Mouse (Mus musculus): ENCODE results near the gene Naip2. TPM values are rescaled to one million over a fixed set of nuclear protein-coding genes. Genes with fewer than 3 reads are reported as not detected.
"Not testable (repeated sequence)": the region's sequence is repeated elsewhere in the genome, so short reads cannot be mapped to it uniquely, and the experiment has no call there.

The Naip2 gene
- polyA plus RNA-seq, 1 experiment from 2014 or later: 0.19 TPM

DNA sequence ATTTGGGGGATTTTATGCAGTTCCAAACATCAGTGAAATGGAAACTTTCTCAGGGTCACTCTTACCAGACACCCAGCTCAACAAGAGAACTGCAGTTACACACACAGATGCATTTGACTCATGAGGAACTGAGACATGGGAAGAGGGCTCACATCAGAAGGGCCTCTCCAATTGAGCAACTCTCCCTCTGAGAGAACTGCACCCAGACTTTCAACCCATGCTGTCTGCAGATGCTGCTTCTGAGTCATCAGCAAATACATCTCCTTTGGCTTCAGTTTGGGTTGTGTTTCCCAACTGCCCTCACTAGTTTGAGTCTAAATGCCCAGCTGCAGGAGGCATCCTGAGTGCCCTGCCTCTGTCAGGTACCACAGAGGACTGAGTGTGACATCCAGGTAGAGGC lies 18.8 kb downstream of the Naip2 start:
- not testable (repeated sequence) for H3K4me1 ChIP-seq (replicated peaks; ENCODE audit: control insufficient read depth, insufficient read depth, low read length); H3K27me3 ChIP-seq (ENCODE audit: control insufficient read depth, insufficient read depth, low read length); H3K27ac ChIP-seq; H3K36me3 ChIP-seq (replicated peaks; ENCODE audit: control insufficient read depth, insufficient read depth); H3K4me3 ChIP-seq (replicated peaks; ENCODE audit: low read length); H3K9me3 ChIP-seq (ENCODE audit: control insufficient read depth, low read length); DNase-seq (ENCODE audit: low spot score); H3K9ac ChIP-seq; H3K4me2 ChIP-seq (replicated peaks); ATAC-seq (ENCODE audit: low FRiP score)

GRCm38 (mm10) chr13:100174360-100174759 lies 27.5 kb downstream of the Naip2 start:
- not testable (repeated sequence) for DNase-seq (ENCODE audit: low spot score); H3K36me3 ChIP-seq (replicated peaks; ENCODE audit: control insufficient read depth, insufficient read depth); H3K27me3 ChIP-seq (ENCODE audit: control insufficient read depth, insufficient read depth, low read length); H3K4me2 ChIP-seq (replicated peaks); H3K4me1 ChIP-seq (replicated peaks; ENCODE audit: control insufficient read depth, insufficient read depth, low read length); H3K9ac ChIP-seq; ATAC-seq (ENCODE audit: low FRiP score); H3K9me3 ChIP-seq (ENCODE audit: control insufficient read depth, low read length); H3K4me3 ChIP-seq (replicated peaks; ENCODE audit: low read length); H3K27ac ChIP-seq
- WGBS: 85% methylated on average over 3 of the region's 5 CpGs

GRCm38 (mm10) chr13:100166378-100166777 lies 35.5 kb downstream of the Naip2 start:
- not testable (repeated sequence) for H3K36me3 ChIP-seq (replicated peaks; ENCODE audit: control insufficient read depth, insufficient read depth); H3K27me3 ChIP-seq (ENCODE audit: control insufficient read depth, insufficient read depth, low read length); DNase-seq (ENCODE audit: low spot score); H3K9ac ChIP-seq; H3K4me1 ChIP-seq (replicated peaks; ENCODE audit: control insufficient read depth, insufficient read depth, low read length); H3K4me3 ChIP-seq (replicated peaks; ENCODE audit: low read length); H3K9me3 ChIP-seq (ENCODE audit: control insufficient read depth, low read length); H3K27ac ChIP-seq; H3K4me2 ChIP-seq (replicated peaks); ATAC-seq (ENCODE audit: low FRiP score)
- WGBS: 76% methylated on average over 2 of the region's 2 CpGs

- H3K4me1 ChIP-seq (replicated peaks; ENCODE audit: control insufficient read depth, insufficient read depth, low read length); H3K9me3 ChIP-seq (ENCODE audit: control insufficient read depth, low read length); H3K4me3 ChIP-seq (replicated peaks; ENCODE audit: low read length); DNase-seq (ENCODE audit: low spot score); ATAC-seq (ENCODE audit: low FRiP score); H3K27me3 ChIP-seq (ENCODE audit: control insufficient read depth, insufficient read depth, low read length); H3K4me2 ChIP-seq (replicated peaks); H3K27ac ChIP-seq; H3K9ac ChIP-seq; H3K36me3 ChIP-seq (replicated peaks; ENCODE audit: control insufficient read depth, insufficient read depth): not testable (repeated sequence)
Observed at GRCm38 (mm10) chr13:100162467-100162866, 39.4 kb downstream of the Naip2 start.

GRCm38 (mm10) chr13:100161171-100161870 lies 40.6 kb downstream of the Naip2 start:
- not testable (repeated sequence) for H3K9ac ChIP-seq; H3K4me2 ChIP-seq (replicated peaks); H3K4me1 ChIP-seq (replicated peaks; ENCODE audit: control insufficient read depth, insufficient read depth, low read length); ATAC-seq (ENCODE audit: low FRiP score); H3K4me3 ChIP-seq (replicated peaks; ENCODE audit: low read length); DNase-seq (ENCODE audit: low spot score); H3K27ac ChIP-seq; H3K27me3 ChIP-seq (ENCODE audit: control insufficient read depth, insufficient read depth, low read length); H3K36me3 ChIP-seq (replicated peaks; ENCODE audit: control insufficient read depth, insufficient read depth); H3K9me3 ChIP-seq (ENCODE audit: control insufficient read depth, low read length)
- 92% methylated on average over 11 of the region's 11 CpGs for whole genome bisulfite sequencing

DNA sequence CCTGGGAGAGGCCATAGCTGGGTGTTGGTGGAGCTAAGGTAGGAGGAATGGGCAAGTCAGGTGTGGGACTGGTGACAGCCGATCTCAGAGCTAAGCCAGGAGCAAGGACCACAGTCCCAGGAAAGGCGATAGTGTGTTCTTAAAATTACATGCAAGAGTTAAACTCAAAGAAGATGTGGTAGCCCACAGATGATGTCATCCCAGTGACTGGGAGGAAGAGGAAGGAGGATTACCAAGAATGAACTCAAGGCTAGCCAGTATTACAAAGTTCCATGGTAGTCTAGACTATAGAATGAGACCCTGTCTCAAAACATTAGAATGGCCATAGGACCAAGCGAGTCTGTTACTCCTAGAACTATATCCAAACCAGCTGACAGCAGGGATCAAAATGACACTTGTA lies 45.3 kb downstream of the Naip2 start:
- ATAC-seq (ENCODE audit: low FRiP score) (no peak), DNase-seq (ENCODE audit: low spot score) (no peak)
- Histone ChIP-seq H3K4me3 (replicated peaks; ENCODE audit: low read length) (no peak overlapping the region), H3K4me2 (replicated peaks) (no peak overlapping the region), H3K36me3 (replicated peaks; ENCODE audit: control insufficient read depth, insufficient read depth) (no peaks in the 10 kb centered on the region), H3K9ac (no peak overlapping the region), H3K4me1 (replicated peaks; ENCODE audit: control insufficient read depth, insufficient read depth, low read length) (no peaks in the 10 kb centered on the region), H3K27me3 (ENCODE audit: control insufficient read depth, insufficient read depth, low read length) (no peaks in the 10 kb centered on the region), H3K27ac (no peak overlapping the region), H3K9me3 (ENCODE audit: control insufficient read depth, low read length) (no peaks in the 10 kb centered on the region)
- 93% methylated on average over 3 of the region's 3 CpGs for WGBS

DNA sequence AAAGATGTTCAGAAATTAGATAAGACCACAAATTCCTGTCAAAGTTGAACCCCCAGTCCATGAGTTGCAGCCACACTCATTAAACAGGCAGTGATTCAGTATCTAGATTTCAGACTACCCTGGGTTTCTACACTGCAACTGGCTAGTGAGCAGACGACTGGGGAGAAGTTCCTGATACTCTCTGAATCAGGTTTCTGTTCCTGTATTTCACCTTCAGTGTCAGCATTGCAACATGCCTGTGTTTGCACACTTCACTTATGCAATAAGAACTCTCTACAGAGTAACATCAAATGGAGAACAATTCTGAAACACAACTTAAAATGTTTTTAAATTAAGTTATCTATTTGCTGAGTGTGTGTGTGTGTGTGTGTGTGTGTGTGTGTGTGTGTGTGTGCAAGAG lies 49.2 kb downstream of the Naip2 start:
- H3K9ac ChIP-seq: no peak overlapping the region
- ATAC-seq (ENCODE audit: low FRiP score) (no peak), DNase-seq (ENCODE audit: low spot score) (no peak)
- no peaks in the 10 kb centered on the region for H3K4me1 ChIP-seq (replicated peaks; ENCODE audit: control insufficient read depth, insufficient read depth, low read length)
- no peaks in the 10 kb centered on the region for H3K9me3 ChIP-seq (ENCODE audit: control insufficient read depth, low read length)
- H3K27ac ChIP-seq: no peak overlapping the region
- WGBS: 56% methylated on average over 1 of the region's 1 CpGs
- no peak overlapping the region for H3K4me3 ChIP-seq (replicated peaks; ENCODE audit: low read length)
- no peak overlapping the region for H3K4me2 ChIP-seq (replicated peaks)
- H3K36me3 ChIP-seq (replicated peaks; ENCODE audit: control insufficient read depth, insufficient read depth): no peaks in the 10 kb centered on the region
- no peaks in the 10 kb centered on the region for H3K27me3 ChIP-seq (ENCODE audit: control insufficient read depth, insufficient read depth, low read length)

DNA sequence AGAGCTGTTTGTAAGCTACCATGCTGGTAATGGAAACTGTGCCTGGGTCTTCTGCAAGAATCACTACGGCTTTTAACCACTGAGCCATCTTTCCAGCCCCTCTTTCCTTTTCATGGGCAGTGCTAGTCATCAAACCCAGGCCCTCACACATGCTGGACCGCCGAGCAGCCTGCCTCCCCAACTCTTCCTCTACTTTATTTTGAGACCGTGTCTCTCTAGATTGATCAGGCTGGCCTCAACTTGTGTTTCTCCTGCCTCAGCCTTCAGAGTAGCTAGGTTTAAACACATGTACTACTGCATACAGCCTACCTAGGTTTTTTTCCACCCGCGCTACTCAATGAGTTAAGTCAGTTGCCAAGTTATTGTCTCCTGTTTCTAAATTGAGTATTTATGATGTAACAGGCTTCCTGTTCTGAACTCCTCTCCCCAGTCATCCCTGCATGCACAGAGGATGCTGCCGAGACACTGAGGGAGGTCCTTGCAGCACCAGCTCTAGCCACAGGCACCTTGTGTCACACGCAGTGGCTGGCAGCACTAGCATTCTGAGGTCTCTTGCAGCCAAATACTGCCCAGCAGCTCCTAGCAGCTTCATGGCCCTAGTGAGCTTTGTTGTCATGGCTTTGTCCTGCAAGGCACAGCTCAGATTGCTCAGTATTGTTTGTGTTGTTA lies 60.1 kb downstream of the Naip2 start:
- no peak for ATAC-seq (ENCODE audit: low FRiP score)
- Histone ChIP-seq H3K27me3 (ENCODE audit: control insufficient read depth, insufficient read depth, low read length) (no peaks in the 10 kb centered on the region), H3K27ac (no peak overlapping the region), H3K9ac (no peak overlapping the region), H3K4me3 (replicated peaks; ENCODE audit: low read length) (no peak overlapping the region), H3K4me2 (replicated peaks) (no peak overlapping the region), H3K9me3 (ENCODE audit: control insufficient read depth, low read length) (no peaks in the 10 kb centered on the region), H3K36me3 (replicated peaks; ENCODE audit: control insufficient read depth, insufficient read depth) (peaks cover 25% of the 10 kb centered on the region), H3K4me1 (replicated peaks; ENCODE audit: control insufficient read depth, insufficient read depth, low read length) (no peaks in the 10 kb centered on the region)
- no peak for DNase-seq (ENCODE audit: low spot score)
- WGBS: 87% methylated on average over 8 of the region's 8 CpGs

GRCm38 (mm10) chr13:100125258-100125643 lies 76.6 kb downstream of the Naip2 start:
- H3K9ac ChIP-seq: peak overlapping the region; percentile 92
- peak overlapping the region; percentile 97 for H3K4me2 ChIP-seq (replicated peaks)
- H3K27ac ChIP-seq: no peak overlapping the region
- DNase-seq (ENCODE audit: low spot score): no peak
- H3K27me3 ChIP-seq (ENCODE audit: control insufficient read depth, insufficient read depth, low read length): no peaks in the 10 kb centered on the region
- peak overlapping the region; percentile 94 for H3K4me3 ChIP-seq (replicated peaks; ENCODE audit: low read length)
- H3K4me1 ChIP-seq (replicated peaks; ENCODE audit: control insufficient read depth, insufficient read depth, low read length): peaks cover 16% of the 10 kb centered on the region
- H3K9me3 ChIP-seq (ENCODE audit: control insufficient read depth, low read length): no peaks in the 10 kb centered on the region
- 3% methylated on average over 10 of the region's 10 CpGs for WGBS
- H3K36me3 ChIP-seq (replicated peaks; ENCODE audit: control insufficient read depth, insufficient read depth): peaks cover 35% of the 10 kb centered on the region
- 0 out of 2 replicates have a peak, but pooled peaks have one; percentile 1 for ATAC-seq (ENCODE audit: low FRiP score)
